24 mouse cellular contexts compared by ENCODE assay signal in the genomic region with DNA sequence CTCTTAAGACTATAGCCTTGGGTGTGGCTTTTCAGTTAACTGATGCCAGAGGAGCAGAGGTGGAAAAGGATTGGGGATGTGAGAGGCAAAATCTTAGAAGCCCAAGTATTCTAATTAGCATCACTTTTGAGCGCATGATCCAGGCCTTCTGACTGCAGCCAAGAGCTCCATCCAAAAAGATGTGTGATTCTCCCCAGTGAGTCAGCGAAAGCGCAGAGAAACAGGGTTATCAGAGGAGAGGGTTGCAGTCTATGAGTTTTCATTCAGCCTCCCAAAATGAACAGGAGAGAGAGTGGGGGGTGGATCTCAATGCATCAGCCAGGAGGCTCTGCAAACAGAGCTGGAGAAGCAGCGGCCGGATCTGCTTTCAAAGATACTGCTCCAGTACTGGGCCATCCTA. TPM values are rescaled to one million over a fixed set of nuclear protein-coding genes. Genes with fewer than 3 reads are reported as not detected.
"Had no signal": no experiment of that assay in that cellular context is flagged by ENCODE, and none has a peak within 500 bp of the region (broad histone marks: within the 10 kb centered on the region; RNA-seq: fewer than 3 reads in every experiment).

No protein-coding gene starts in this region.

- H3K9ac ChIP-seq: limb, embryonic 12.5 days; limb, embryonic 15.5 days; liver, embryonic 14.5 days; liver, postnatal 0 days; lung, embryonic 14.5 days; midbrain, embryonic 13.5 days had no signal

- ATAC-seq: liver, postnatal 0 days; lung, postnatal 0 days; midbrain, embryonic 13.5 days; midbrain, embryonic 16.5 days had no signal

- H3K4me1 ChIP-seq: limb, embryonic 12.5 days; limb, embryonic 15.5 days; midbrain, embryonic 10.5 days; midbrain, embryonic 13.5 days had no signal

- H3K4me2 ChIP-seq: limb, embryonic 12.5 days; limb, embryonic 15.5 days; liver, embryonic 11.5 days; lung, embryonic 14.5 days; midbrain, embryonic 13.5 days had no signal

- H3K36me3 ChIP-seq: limb, embryonic 12.5 days; limb, embryonic 15.5 days; midbrain, embryonic 10.5 days; midbrain, embryonic 13.5 days had no signal

- H3K9me3 ChIP-seq: limb, embryonic 12.5 days; limb, embryonic 15.5 days; midbrain, embryonic 10.5 days; midbrain, embryonic 13.5 days had no signal

- H3K27ac ChIP-seq: limb, embryonic 12.5 days; limb, embryonic 15.5 days; liver, embryonic 14.5 days; macrophage; midbrain, embryonic 10.5 days; midbrain, embryonic 13.5 days had no signal

- H3K4me3 ChIP-seq: limb, embryonic 12.5 days; limb, embryonic 15.5 days; midbrain, embryonic 10.5 days; midbrain, embryonic 13.5 days had no signal

- DNase-seq: kidney, postnatal 14 days; kidney, postnatal 4 days; left cerebral cortex, postnatal 4 days; liver, postnatal 0 days; lung, embryonic 14.5 days; right cerebral cortex, postnatal 25 days; thymus, adult 2 months; thymus, postnatal 14 days; thymus, postnatal 4 days had no signal

RNA-seq across cellular contexts. Expression of gene Fgf16, which starts 45.1 kb away (rescaled TPM):
- total RNA-seq: megakaryocyte, adult 5-6 weeks; monocyte, adult 5-6 weeks had no signal
- polyA plus RNA-seq: kidney, embryonic 16.5 days; liver, embryonic 11.5 days; liver, embryonic 14.5 days; liver, postnatal 0 days; macrophage; midbrain, embryonic 10.5 days; midbrain, embryonic 13.5 days; midbrain, embryonic 16.5 days; neural tube, embryonic 11.5 days; neural tube, embryonic 14.5 days; small intestine, adult 2 months had no signal
